Mouse (Mus musculus) midbrain, postnatal 0 days (tissue): ENCODE results near the gene Hsd3b7. TPM values are rescaled to one million over a fixed set of nuclear protein-coding genes. Genes with fewer than 3 reads are reported as not detected.
"Not testable (repeated sequence)": the region's sequence is repeated elsewhere in the genome, so short reads cannot be mapped to it uniquely, and the experiment has no call there.

Source experiments
- ATAC-seq: fragments of 200-750 bp; cut with Nextera tagmentation; 2 replicates; pipeline ENCODE4 v1.8.0; 2017; ENCODE audit warnings: moderate number of reproducible peaks, mild to moderate bottlenecking, moderate TSS enrichment, moderate library complexity; ENCODE audit not compliant: low FRiP score
- DNase-seq: peaks from one replicate; pipeline ENCODE4 v3.0.0-alpha.2; 2015; ENCODE audit warnings: low spot score
- H3K27ac ChIP-seq: fragments of 300-500 bp; sonication (generic); 2 replicates; pipeline ENCODE4 v1.5.1; 2014; ENCODE audit warnings: low read depth, mild to moderate bottlenecking, low read length, mixed read lengths
- H3K27me3 ChIP-seq: fragments of 300-500 bp; sonication (generic); 2 replicates; pipeline ENCODE4 v1.6.1; 2014; ENCODE audit warnings: low read length, control low read depth, mixed read lengths; ENCODE audit not compliant: insufficient read depth
- H3K36me3 ChIP-seq: fragments of 300-500 bp; sonication (generic); 2 replicates; pipeline ENCODE4 v1.6.1; 2014; ENCODE audit warnings: low read length, control low read depth, mixed read lengths; ENCODE audit not compliant: insufficient read depth
- H3K4me1 ChIP-seq: fragments of 300-500 bp; sonication (generic); 2 replicates; pipeline ENCODE4 v1.6.1; 2014; ENCODE audit warnings: mild to moderate bottlenecking, control low read depth, antibody characterized with exemption, low read length, mixed read lengths; ENCODE audit not compliant: insufficient read depth
- H3K4me2 ChIP-seq: fragments of 300-500 bp; sonication (generic); 2 replicates; pipeline ENCODE4 v1.6.1; 2014; ENCODE audit warnings: low read depth, mild to moderate bottlenecking, low read length, mixed read lengths; ENCODE audit not compliant: poor library complexity, severe bottlenecking
- H3K4me3 ChIP-seq: fragments of 300-500 bp; sonication (generic); 2 replicates; pipeline ENCODE4 v1.5.1; 2014; ENCODE audit warnings: low read depth, mild to moderate bottlenecking, low read length, moderate library complexity
- H3K9ac ChIP-seq: fragments of 300-500 bp; sonication (generic); replicated peaks from 2 replicates; pipeline ENCODE4 v1.6.1; 2014; ENCODE audit warnings: mild to moderate bottlenecking, low read length, moderate library complexity, mixed read lengths; ENCODE audit not compliant: poor library complexity, severe bottlenecking
- H3K9me3 ChIP-seq: fragments of 300-500 bp; sonication (generic); 2 replicates; pipeline ENCODE4 v1.6.1; 2016; ENCODE audit warnings: low read length, control low read depth
- CTCF ChIP-seq: IDR thresholded peaks from 2 replicates; pipeline ENCODE4 v1.5.1; 2016; ENCODE audit warnings: antibody characterized with exemption, mild to moderate bottlenecking
- WGBS: fragments of 180-500 bp; shearing (Covaris S2); extraction: QIAGEN DNeasy Blood & Tissue Kit; methylation state at CpG from one replicate; pipeline ENCODE4 v1.1.7; 2014; 5-methylcytosine and 5-hydroxymethylcytosine counted together
- polyA plus RNA-seq: library from polyadenylated mRNA; unstranded; fragments of >200 nt; fragmentation: Nextera tagmentation; extraction: Ambion mirVana; gene quantifications from 2 replicates; pipeline ENCODE4 v1.2.1, GENCODE M21; 2015
- total RNA-seq: library from RNA; depleted of rRNA; stranded (reverse); fragments of >200 nt; gene quantifications from 2 replicates; pipeline ENCODE4 v1.2.3, GENCODE M21; 2014

The Hsd3b7 gene
- total and polyA plus RNA-seq, 2 experiments from 2014 or later = 8.6 to 12.8 TPM

DNA sequence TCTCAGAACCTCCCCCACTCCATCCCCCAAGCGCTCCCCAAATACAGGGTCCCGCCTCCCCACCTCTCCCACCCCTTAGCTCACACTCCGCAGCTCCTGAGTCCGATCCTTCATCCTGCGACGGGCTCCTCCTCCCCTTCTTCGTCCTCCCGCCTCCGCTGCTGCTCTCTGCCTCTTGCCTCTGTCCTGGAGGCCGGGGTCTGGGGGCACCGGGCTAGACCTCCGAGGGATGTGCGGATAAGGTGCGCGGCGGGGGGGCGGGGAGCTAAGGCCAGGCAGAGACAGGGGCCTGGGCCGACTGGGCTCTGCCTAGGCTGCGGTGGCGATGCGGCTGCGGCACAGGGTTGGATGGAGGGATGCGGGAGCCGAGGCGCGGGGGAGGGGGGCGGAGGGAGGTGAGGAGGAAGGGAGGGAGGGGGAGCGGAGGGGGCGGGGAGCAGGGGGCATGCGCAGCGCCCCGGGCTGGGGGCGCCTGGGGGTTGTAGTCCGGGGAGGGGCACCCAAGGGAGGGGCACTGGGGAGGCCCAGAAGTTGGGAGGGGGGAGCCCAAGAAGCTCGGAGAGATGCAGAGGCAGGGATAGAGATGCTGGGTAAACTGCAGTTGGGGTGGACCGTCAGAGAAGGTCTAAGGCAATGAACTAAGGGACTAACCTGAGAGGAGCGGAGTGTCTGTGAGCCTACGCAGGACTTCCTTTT, 23.9 kb downstream of the Hsd3b7 start, which contains the start of the genes Stx4a and Stx1b:
Gene Stx4a, plus strand, starts transcription at position 119 of the 696 bp plus-strand sequence.
Gene Stx1b, minus strand, starts transcription at position 374 of the 696 bp plus-strand sequence.
- Histone ChIP-seq H3K27ac (peak within 1 kb of the TSS; percentile 94), H3K9me3 (no peaks in the 10 kb centered on the region), H3K4me3 (peak within 1 kb of the TSS; percentile 81), H3K36me3 (no peaks in the 10 kb centered on the region), H3K4me1 (peaks cover 14% of the 10 kb centered on the region), H3K9ac (peak within 1 kb of the TSS; percentile 97), H3K4me2 (peak within 1 kb of the TSS; percentile 78), H3K27me3 (no peaks in the 10 kb centered on the region)
- no peak for TF ChIP-seq CTCF
- DNase-seq (peak; percentile 82), ATAC-seq (peak; percentile 87)
- WGBS = 3% methylated on average over 22 of the region's 38 CpGs

- Histone ChIP-seq H3K9ac (no peak overlapping the region), H3K27me3 (no peaks in the 10 kb centered on the region), H3K9me3 (no peaks in the 10 kb centered on the region), H3K4me3 (no peak overlapping the region), H3K4me2 (no peak overlapping the region), H3K4me1 (no peaks in the 10 kb centered on the region), H3K36me3 (no peaks in the 10 kb centered on the region), H3K27ac (no peak overlapping the region)
- no peak for TF ChIP-seq CTCF
- DNase-seq (no peak), ATAC-seq (no peak)
- WGBS = 81% methylated on average over 2 of the region's 2 CpGs
These were observed 35.1 kb downstream of the Hsd3b7 start for GRCm38 (mm10) chr7:127835550-127835949.

DNA sequence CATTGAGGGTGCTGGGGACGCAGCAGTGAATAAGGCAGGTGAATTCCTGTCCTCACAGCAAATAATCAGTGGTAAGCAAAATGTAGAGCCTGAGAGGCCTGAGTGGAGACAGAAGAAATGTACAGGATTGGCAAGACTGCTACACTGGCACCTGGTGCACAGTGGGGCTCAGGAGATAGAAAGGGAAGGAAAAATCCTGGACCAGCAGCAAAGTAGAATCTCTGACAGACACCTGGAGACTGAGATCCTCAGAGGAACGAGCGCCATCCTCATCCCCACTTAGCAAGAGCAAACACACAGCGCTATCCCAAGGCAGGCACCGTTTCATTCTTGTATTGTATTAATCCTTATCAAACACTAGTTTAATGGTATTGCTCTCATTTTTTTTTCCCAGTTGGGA, 37.1 kb downstream of the Hsd3b7 start:
- TF ChIP-seq CTCF = no peak
- Histone ChIP-seq H3K27me3 (no peaks in the 10 kb centered on the region), H3K4me1 (no peaks in the 10 kb centered on the region), H3K4me2 (no peak overlapping the region), H3K27ac (no peak overlapping the region), H3K9me3 (no peaks in the 10 kb centered on the region), H3K36me3 (no peaks in the 10 kb centered on the region), H3K9ac (no peak overlapping the region), H3K4me3 (no peak overlapping the region)
- no peak for ATAC-seq
- 86% methylated on average over 5 of the region's 5 CpGs for WGBS
- DNase-seq = no peak

DNA sequence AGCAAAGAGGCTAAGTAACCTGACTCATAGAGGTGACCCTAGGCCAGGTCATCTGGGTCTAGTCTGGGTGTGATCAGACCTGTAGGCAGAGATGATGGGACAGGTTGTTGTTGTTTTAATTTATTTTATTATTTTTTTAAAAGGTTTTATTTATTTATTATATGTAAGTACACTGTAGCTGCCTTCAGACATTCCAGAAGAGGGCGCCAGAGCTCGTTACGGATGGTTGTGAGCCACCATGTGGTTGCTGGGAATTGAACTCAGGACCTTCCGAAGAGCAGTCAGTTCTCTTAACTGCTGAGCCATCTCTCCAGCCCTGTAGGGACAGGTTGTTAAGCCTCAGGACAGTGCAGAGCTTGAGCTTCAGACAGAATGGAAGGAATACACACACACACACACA, 37.5 kb downstream of the Hsd3b7 start:
- not testable (repeated sequence) for H3K9ac ChIP-seq, H3K4me2 ChIP-seq, H3K9me3 ChIP-seq, H3K27ac ChIP-seq, H3K27me3 ChIP-seq, DNase-seq, H3K4me1 ChIP-seq, ATAC-seq, H3K36me3 ChIP-seq, H3K4me3 ChIP-seq
- 75% methylated on average over 4 of the region's 4 CpGs for WGBS

GRCm38 (mm10) chr7:127840031-127840430, 39.6 kb downstream of the Hsd3b7 start:
- H3K9me3 ChIP-seq, H3K4me1 ChIP-seq, H3K9ac ChIP-seq, ATAC-seq, H3K27me3 ChIP-seq, H3K4me3 ChIP-seq, H3K36me3 ChIP-seq, DNase-seq: not testable (repeated sequence)
- Histone ChIP-seq H3K4me2 (peak overlapping the region; percentile 95; the same call in 1 of the 2 replicates), H3K27ac (peak overlapping the region; percentile 85; the same call in 1 of the 2 replicates)
- 79% methylated on average over 2 of the region's 2 CpGs for WGBS

DNA sequence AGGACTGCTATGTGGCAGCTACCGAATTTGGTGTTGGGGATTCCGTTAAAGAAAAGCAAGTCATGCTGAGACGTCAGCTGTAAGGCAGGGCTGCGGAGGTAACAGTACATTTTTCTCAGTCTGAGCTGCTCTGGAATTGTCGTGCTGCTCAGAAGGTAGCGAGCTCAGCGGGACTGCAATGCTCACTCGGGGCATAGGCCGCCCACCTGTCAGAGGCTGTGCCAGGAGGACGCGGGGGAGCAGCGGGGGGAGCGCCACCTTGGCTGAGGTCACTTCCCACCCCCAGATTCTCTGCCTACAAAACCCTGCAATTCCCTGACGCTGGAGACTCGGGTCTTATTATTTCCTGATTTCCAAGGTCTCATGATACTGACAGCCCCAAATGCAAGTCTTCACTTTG, 40.5 kb downstream of the Hsd3b7 start:
- DNase-seq = peak; percentile 14

More for the DNA sequence above, 40.5 kb downstream of the Hsd3b7 start:
- Histone ChIP-seq H3K27ac (peak overlapping the region; percentile 85), H3K27me3 (no peaks in the 10 kb centered on the region), H3K9ac (peak overlapping the region; percentile 68), H3K4me3 (peak overlapping the region; percentile 74), H3K36me3 (peaks cover 8% of the 10 kb centered on the region; the same call in 1 of the 2 replicates), H3K9me3 (no peaks in the 10 kb centered on the region), H3K4me1 (no peaks in the 10 kb centered on the region), H3K4me2 (peak overlapping the region; percentile 95)
- ATAC-seq = peak; percentile 20; the same call in 1 of the 2 replicates
- no peak for TF ChIP-seq CTCF
- WGBS = 2% methylated on average over 15 of the region's 15 CpGs
